8 mouse cellular contexts compared by ENCODE assay signal in the genomic region with DNA sequence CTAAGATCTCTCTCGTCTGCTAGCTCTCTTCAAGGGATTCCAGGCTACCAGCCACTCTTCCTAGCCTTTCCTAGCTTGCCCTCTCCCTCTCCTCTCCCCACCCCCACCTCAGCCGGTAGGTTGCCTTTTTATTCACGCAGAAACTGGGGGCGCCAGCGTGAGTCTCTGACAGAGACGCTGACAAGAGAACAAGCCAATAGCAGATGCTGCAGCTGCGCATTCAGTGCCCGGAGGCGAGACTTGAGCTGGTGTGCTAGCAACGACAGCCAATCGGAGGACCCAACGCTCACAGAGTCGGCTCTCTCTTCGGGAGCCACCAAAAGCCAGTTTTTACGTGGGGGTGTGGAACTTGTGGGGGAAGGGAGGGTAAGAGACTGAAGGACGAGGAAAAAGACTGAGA. TPM values are rescaled to one million over a fixed set of nuclear protein-coding genes. Genes with fewer than 3 reads are reported as not detected.
A peak's percentile ranks its signal among the peaks of the same experiment; 100 is the strongest.
DNase-seq lines count a peak whose midpoint lies in the region; ATAC-seq and TF ChIP-seq lines count a peak whose summit lies in the region.

No protein-coding gene starts in this region.

- H3K9me3 ChIP-seq in G1E (replicated peaks): no peaks in the 10 kb centered on the region
- H3K9me3 ChIP-seq in hindbrain, embryonic 11.5 days (ENCODE audit: control insufficient read depth, low read length): no peaks in the 10 kb centered on the region

- no peaks in the 10 kb centered on the region for H3K36me3 ChIP-seq in G1E (replicated peaks)
- H3K36me3 ChIP-seq in hindbrain, embryonic 11.5 days (ENCODE audit: control insufficient read depth, insufficient read depth, low read length): no peaks in the 10 kb centered on the region

- H3K9ac ChIP-seq in hindbrain, embryonic 11.5 days (ENCODE audit: low read depth, low read length): peak overlapping the region; percentile 52

- WGBS in hindbrain, embryonic 11.5 days: 21% methylated on average over 16 of the region's 16 CpGs

- H3K4me3 ChIP-seq in G1E (ENCODE audit: low read depth, low read length): peak overlapping the region; percentile 59
- peak overlapping the region; percentile 41 for H3K4me3 ChIP-seq in hindbrain, embryonic 11.5 days (ENCODE audit: low read depth, low read length)

- TF ChIP-seq CTCF in G1E (IDR thresholded peaks at IDR 0.05; ENCODE audit: low read depth, low read length): no peak

- H3K27ac ChIP-seq in hindbrain, embryonic 11.5 days (ENCODE audit: low read depth, low read length): peak overlapping the region; percentile 79

- peak overlapping the region; percentile 54 for H3K4me2 ChIP-seq in hindbrain, embryonic 11.5 days (replicated peaks; ENCODE audit: low read depth, low read length)

- peak; percentile 25 for DNase-seq in G1E (ENCODE audit: low spot score)
- DNase-seq in cerebellum, adult 18-20 months: peak; percentile 80 to 90
- peak; percentile 84 for DNase-seq in hindbrain, embryonic 11.5 days (ENCODE audit: low spot score)
- peak; percentile 73 to 81 for DNase-seq in layer of hippocampus, postnatal 10 days (ENCODE audit: low spot score in 2 of 2)
- peak; percentile 90 for DNase-seq in lung, postnatal 10 days
- DNase-seq in ovary, postnatal 36 days (ENCODE audit: low spot score): peak; percentile 76
- peak; percentile 78 for DNase-seq in thymus, postnatal 25 days

- no peaks in the 10 kb centered on the region for H3K27me3 ChIP-seq in G1E (ENCODE audit: insufficient read depth, low read length)
- no peaks in the 10 kb centered on the region for H3K27me3 ChIP-seq in hindbrain, embryonic 11.5 days (ENCODE audit: control insufficient read depth, insufficient read depth, low read length)

- peaks cover 3% of the 10 kb centered on the region; the same call in 1 of the 2 replicates for H3K4me1 ChIP-seq in G1E (ENCODE audit: insufficient read depth, low read depth, low read length)
- no peaks in the 10 kb centered on the region for H3K4me1 ChIP-seq in hindbrain, embryonic 11.5 days (replicated peaks; ENCODE audit: control insufficient read depth, insufficient read depth, low read length)

- peak; percentile 54 for ATAC-seq in G1E (ENCODE audit: extremely low read depth, insufficient number of reproducible peaks, low FRiP score, poor library complexity, severe bottlenecking)
- peak; percentile 98 for ATAC-seq in frontal cortex, adult (ENCODE audit: low TSS enrichment)
- peak; percentile 99 for ATAC-seq in hindbrain, embryonic 11.5 days (ENCODE audit: low FRiP score)

RNA-seq across cellular contexts. Expression of gene Arhgef9, which starts 30.3 kb away (rescaled TPM):
- 0.53 TPM in 1 of 2 replicates, not detected in the other for total RNA-seq in G1E (2014; fragmentation: Nextera tagmentation)
- 0.16 TPM in 1 of 2 replicates, not detected in the other for total RNA-seq in G1E (2017)
- not detected in 2 replicates for polyA plus RNA-seq in G1E (2012)
- polyA plus RNA-seq in hindbrain, embryonic 11.5 days (2014; fragmentation: Nextera tagmentation; extraction: Ambion mirVana): 12.3 and 17.5 TPM in 2 replicates
- 100 to 1,000 TPM; 139 to 150 TPM for total RNA-seq in layer of hippocampus, postnatal 10 days (2021)

Comparison
In these comparisons a context has a peak if more than half of its experiments do, and no peak if none do; other contexts are left out.
1. Peak in every context shown above with its lines: DNase-seq, ATAC-seq, H3K4me3 ChIP-seq and H3K27ac ChIP-seq.
2. DNase-seq: peak in every context shown above with its lines; median percentile 90 in lung, postnatal 10 days; 85 in cerebellum, adult 18-20 months; 84 in hindbrain, embryonic 11.5 days; 78 in thymus, postnatal 25 days; 77 in layer of hippocampus, postnatal 10 days; 76 in ovary, postnatal 36 days; 25 in G1E.
3. RNA of gene Arhgef9, which starts 30.3 kb away (total RNA-seq): 139 to 150 TPM in layer of hippocampus, postnatal 10 days; 0.16 to 0.53 TPM in G1E; every median in the first group is over 10 times any median in the second.